Mouse (Mus musculus): ENCODE data around the gene Ythdf2. TPM values are rescaled to one million over a fixed set of nuclear protein-coding genes. Genes with fewer than 3 reads are reported as not detected.

Gene Ythdf2
- polyA plus RNA-seq, 1 experiment from 2014 or later: 40.3 TPM

GRCm38 (mm10) chr4:132178630-132179059 lies 33.5 kb downstream of the Ythdf2 start:
- H3K27ac ChIP-seq: no peak overlapping the region
- H3K9me3 ChIP-seq (replicated peaks): no peaks in the 10 kb centered on the region
- ATAC-seq (ENCODE audit: low read depth) (peak; percentile 67), DNase-seq (peak; percentile 38)
- 0 out of 2 replicates have a peak, but pooled peaks cover 6% of the 10 kb centered on the region for H3K4me1 ChIP-seq (replicated peaks)
- WGBS (ENCODE audit: insufficient replicate concordance): 3% methylated on average over 10 of the region's 10 CpGs
- no peak overlapping the region for H3K9ac ChIP-seq
- H3K27me3 ChIP-seq: no peaks in the 10 kb centered on the region; the same call in 1 of the 2 replicates
- H3K4me2 ChIP-seq: no peak overlapping the region
- H3K4me3 ChIP-seq (replicated peaks): no peak overlapping the region
- H3K36me3 ChIP-seq: peaks cover 24% of the 10 kb centered on the region

GRCm38 (mm10) chr4:132176474-132176873 lies 35.6 kb downstream of the Ythdf2 start:
- H3K9ac ChIP-seq: no peak overlapping the region
- peaks cover 8% of the 10 kb centered on the region; the same call in 1 of the 2 replicates for H3K36me3 ChIP-seq
- no peaks in the 10 kb centered on the region for H3K9me3 ChIP-seq (replicated peaks)
- H3K4me1 ChIP-seq (replicated peaks): 0 out of 2 replicates have a peak, but pooled peaks cover 4% of the 10 kb centered on the region
- no peak overlapping the region for H3K27ac ChIP-seq
- peaks cover 6% of the 10 kb centered on the region; the same call in 1 of the 2 replicates for H3K27me3 ChIP-seq
- 51% methylated on average over 10 of the region's 10 CpGs for WGBS (ENCODE audit: insufficient replicate concordance)
- ATAC-seq (ENCODE audit: low read depth) (no peak), DNase-seq (no peak)
- H3K4me2 ChIP-seq: no peak overlapping the region
- H3K4me3 ChIP-seq (replicated peaks): no peak overlapping the region

- no peaks in the 10 kb centered on the region for H3K4me1 ChIP-seq (replicated peaks)
- ATAC-seq (ENCODE audit: low read depth): no peak
- no peaks in the 10 kb centered on the region for H3K36me3 ChIP-seq
- no peak overlapping the region for H3K9ac ChIP-seq
- no peak overlapping the region for H3K4me2 ChIP-seq
- H3K4me3 ChIP-seq (replicated peaks): no peak overlapping the region
- H3K9me3 ChIP-seq (replicated peaks): no peaks in the 10 kb centered on the region
- WGBS (ENCODE audit: insufficient replicate concordance): 35% methylated on average over 7 of the region's 7 CpGs
- no peak for DNase-seq
- H3K27ac ChIP-seq: no peak overlapping the region
- peaks cover 6% of the 10 kb centered on the region; the same call in 1 of the 2 replicates for H3K27me3 ChIP-seq
Measured at GRCm38 (mm10) chr4:132170891-132171290, 41.2 kb downstream of the Ythdf2 start.

GRCm38 (mm10) chr4:132169761-132170160 lies 42.3 kb downstream of the Ythdf2 start:
- H3K9me3 ChIP-seq (replicated peaks): no peaks in the 10 kb centered on the region
- no peak overlapping the region for H3K27ac ChIP-seq
- no peak overlapping the region for H3K4me2 ChIP-seq
- H3K4me3 ChIP-seq (replicated peaks): no peak overlapping the region
- no peak for DNase-seq
- peaks cover 6% of the 10 kb centered on the region; the same call in 1 of the 2 replicates for H3K27me3 ChIP-seq
- no peaks in the 10 kb centered on the region for H3K36me3 ChIP-seq
- WGBS (ENCODE audit: insufficient replicate concordance): 53% methylated on average over 5 of the region's 5 CpGs
- no peaks in the 10 kb centered on the region for H3K4me1 ChIP-seq (replicated peaks)
- no peak for ATAC-seq (ENCODE audit: low read depth)
- no peak overlapping the region for H3K9ac ChIP-seq

GRCm38 (mm10) chr4:132169271-132169670 lies 42.8 kb downstream of the Ythdf2 start:
- Histone ChIP-seq H3K27me3 (peaks cover 6% of the 10 kb centered on the region; the same call in 1 of the 2 replicates), H3K4me2 (no peak overlapping the region), H3K27ac (no peak overlapping the region), H3K9ac (no peak overlapping the region), H3K36me3 (no peaks in the 10 kb centered on the region), H3K4me3 (replicated peaks) (no peak overlapping the region), H3K4me1 (replicated peaks) (no peaks in the 10 kb centered on the region), H3K9me3 (replicated peaks) (no peaks in the 10 kb centered on the region)
- whole genome bisulfite sequencing (ENCODE audit: insufficient replicate concordance): 83% methylated on average over 3 of the region's 3 CpGs
- no peak for DNase-seq
- ATAC-seq (ENCODE audit: low read depth): no peak

- no peaks in the 10 kb centered on the region for H3K4me1 ChIP-seq (replicated peaks)
- no peaks in the 10 kb centered on the region for H3K9me3 ChIP-seq (replicated peaks)
- peaks cover 4% of the 10 kb centered on the region; the same call in 1 of the 2 replicates for H3K27me3 ChIP-seq
- no peak overlapping the region for H3K4me2 ChIP-seq
- DNase-seq (no peak), ATAC-seq (ENCODE audit: low read depth) (no peak)
- 67% methylated on average over 3 of the region's 3 CpGs for WGBS (ENCODE audit: insufficient replicate concordance)
- no peak overlapping the region for H3K27ac ChIP-seq
- no peaks in the 10 kb centered on the region for H3K36me3 ChIP-seq
- H3K4me3 ChIP-seq (replicated peaks): no peak overlapping the region
- no peak overlapping the region for H3K9ac ChIP-seq
Measured at GRCm38 (mm10) chr4:132167436-132167835, 44.7 kb downstream of the Ythdf2 start.

- ATAC-seq (ENCODE audit: low read depth): no peak
- Histone ChIP-seq H3K9me3 (replicated peaks) (no peaks in the 10 kb centered on the region), H3K27ac (no peak overlapping the region), H3K4me2 (no peak overlapping the region), H3K36me3 (no peaks in the 10 kb centered on the region), H3K4me1 (replicated peaks) (no peaks in the 10 kb centered on the region), H3K4me3 (replicated peaks) (no peak overlapping the region), H3K27me3 (no peaks in the 10 kb centered on the region), H3K9ac (no peak overlapping the region)
- DNase-seq: no peak
- 56% methylated on average over 16 of the region's 16 CpGs for WGBS (ENCODE audit: insufficient replicate concordance)
Measured at GRCm38 (mm10) chr4:132166350-132167290, 45.5 kb downstream of the Ythdf2 start.

- Histone ChIP-seq H3K4me2 (no peak overlapping the region), H3K9ac (no peak overlapping the region), H3K4me3 (replicated peaks) (no peak overlapping the region), H3K9me3 (replicated peaks) (no peaks in the 10 kb centered on the region), H3K27me3 (no peaks in the 10 kb centered on the region), H3K36me3 (no peaks in the 10 kb centered on the region), H3K4me1 (replicated peaks) (no peaks in the 10 kb centered on the region), H3K27ac (no peak overlapping the region)
- DNase-seq: no peak
- no peak for ATAC-seq (ENCODE audit: low read depth)
- WGBS (ENCODE audit: insufficient replicate concordance): 67% methylated on average over 14 of the region's 14 CpGs
Measured at GRCm38 (mm10) chr4:132165691-132166090, 46.4 kb downstream of the Ythdf2 start.

- no peak overlapping the region for H3K9ac ChIP-seq
- no peak overlapping the region for H3K4me2 ChIP-seq
- H3K9me3 ChIP-seq (replicated peaks): no peaks in the 10 kb centered on the region
- no peak for ATAC-seq (ENCODE audit: low read depth)
- no peak for DNase-seq
- H3K36me3 ChIP-seq: no peaks in the 10 kb centered on the region
- no peak overlapping the region for H3K4me3 ChIP-seq (replicated peaks)
- no peak overlapping the region for H3K27ac ChIP-seq
- 56% methylated on average over 12 of the region's 12 CpGs for WGBS (ENCODE audit: insufficient replicate concordance)
- peaks cover 12% of the 10 kb centered on the region for H3K27me3 ChIP-seq
- H3K4me1 ChIP-seq (replicated peaks): no peaks in the 10 kb centered on the region
Measured at GRCm38 (mm10) chr4:132156941-132157622, 55.0 kb downstream of the Ythdf2 start.

- no peak overlapping the region for H3K4me3 ChIP-seq (replicated peaks)
- no peak overlapping the region for H3K9ac ChIP-seq
- WGBS (ENCODE audit: insufficient replicate concordance): 9% methylated on average over 6 of the region's 6 CpGs
- H3K9me3 ChIP-seq (replicated peaks): no peaks in the 10 kb centered on the region
- no peak for ATAC-seq (ENCODE audit: low read depth)
- H3K27ac ChIP-seq: no peak overlapping the region
- H3K36me3 ChIP-seq: no peaks in the 10 kb centered on the region
- DNase-seq: no peak
- no peak overlapping the region for H3K4me2 ChIP-seq
- no peaks in the 10 kb centered on the region for H3K4me1 ChIP-seq (replicated peaks)
- peaks cover 12% of the 10 kb centered on the region for H3K27me3 ChIP-seq
Measured at GRCm38 (mm10) chr4:132154877-132155670, 57.0 kb downstream of the Ythdf2 start.

GRCm38 (mm10) chr4:132151673-132152072 lies 60.4 kb downstream of the Ythdf2 start:
- no peak overlapping the region for H3K27ac ChIP-seq
- DNase-seq: no peak
- WGBS (ENCODE audit: insufficient replicate concordance): 41% methylated on average over 1 of the region's 1 CpGs
- H3K36me3 ChIP-seq: no peaks in the 10 kb centered on the region
- no peak overlapping the region for H3K9ac ChIP-seq
- ATAC-seq (ENCODE audit: low read depth): no peak
- no peak overlapping the region for H3K4me2 ChIP-seq
- peaks cover 11% of the 10 kb centered on the region for H3K27me3 ChIP-seq
- H3K4me3 ChIP-seq (replicated peaks): no peak overlapping the region
- H3K4me1 ChIP-seq (replicated peaks): no peaks in the 10 kb centered on the region
- no peaks in the 10 kb centered on the region for H3K9me3 ChIP-seq (replicated peaks)

All from liver, embryonic 13.5 days (tissue).